Mouse (Mus musculus): ENCODE results near the gene Tollip. TPM values are rescaled to one million over a fixed set of nuclear protein-coding genes. Genes with fewer than 3 reads are reported as not detected.
A peak's percentile ranks its signal among the peaks of the same experiment; 100 is the strongest.

The Tollip gene
- polyA plus RNA-seq, 1 experiment from 2014 or later, result 43.0 TPM

GRCm38 (mm10) chr7:141951821-141952220, 33.5 kb upstream of the Tollip start:
- ATAC-seq (ENCODE audit: insufficient read depth, low FRiP score, low read depth), result no peak

GRCm38 (mm10) chr7:141950104-141951013, 32.1 kb upstream of the Tollip start:
- H3K27ac ChIP-seq, result 0 out of 2 replicates have a peak overlapping the region, but pooled peaks have one; percentile 21
- peak overlapping the region; percentile 96 for H3K4me2 ChIP-seq
- peak overlapping the region; percentile 52 for H3K4me3 ChIP-seq (replicated peaks)
- ATAC-seq (ENCODE audit: insufficient read depth, low FRiP score, low read depth), result peak; percentile 25; the same call in 1 of the 2 replicates
- H3K27me3 ChIP-seq (replicated peaks), result peaks cover 65% of the 10 kb centered on the region
- WGBS, result 1% methylated on average over 61 of the region's 84 CpGs
- peaks cover 12% of the 10 kb centered on the region for H3K4me1 ChIP-seq
- no peaks in the 10 kb centered on the region for H3K36me3 ChIP-seq
- H3K9ac ChIP-seq, result no peak overlapping the region; the same call in 1 of the 2 replicates
- no peaks in the 10 kb centered on the region for H3K9me3 ChIP-seq

More at GRCm38 (mm10) chr7:141951821-141952220, 33.5 kb upstream of the Tollip start:
- H3K27ac ChIP-seq, result no peak overlapping the region
- 91% methylated on average over 4 of the region's 4 CpGs for WGBS
- H3K4me1 ChIP-seq, result peaks cover 12% of the 10 kb centered on the region
- H3K27me3 ChIP-seq (replicated peaks), result peaks cover 61% of the 10 kb centered on the region
- H3K9me3 ChIP-seq, result no peaks in the 10 kb centered on the region
- no peak overlapping the region for H3K4me2 ChIP-seq
- no peak overlapping the region for H3K9ac ChIP-seq
- no peaks in the 10 kb centered on the region for H3K36me3 ChIP-seq
- H3K4me3 ChIP-seq (replicated peaks), result no peak overlapping the region

- peak overlapping the region; percentile 96 for H3K4me2 ChIP-seq
- H3K27ac ChIP-seq, result no peak overlapping the region
- 0% methylated on average over 39 of the region's 54 CpGs for WGBS
- peaks cover 12% of the 10 kb centered on the region for H3K4me1 ChIP-seq
- no peaks in the 10 kb centered on the region for H3K36me3 ChIP-seq
- peaks cover 65% of the 10 kb centered on the region for H3K27me3 ChIP-seq (replicated peaks)
- no peak overlapping the region; the same call in 1 of the 2 replicates for H3K9ac ChIP-seq
- ATAC-seq (ENCODE audit: insufficient read depth, low FRiP score, low read depth), result peak; percentile 21; the same call in 1 of the 2 replicates
- H3K9me3 ChIP-seq, result no peaks in the 10 kb centered on the region
- H3K4me3 ChIP-seq (replicated peaks), result peak overlapping the region; percentile 52
Measured at GRCm38 (mm10) chr7:141949799-141950103, 31.4 kb upstream of the Tollip start.

- Histone ChIP-seq H3K27ac (0 out of 2 replicates have a peak within 1 kb of the TSS, but pooled peaks have one; percentile 21), H3K27me3 (replicated peaks) (peaks cover 65% of the 10 kb centered on the region)
Measured at GRCm38 (mm10) chr7:141948906-141949798, 30.8 kb upstream of the Tollip start, which contains the start of gene Brsk2. TSS of gene Brsk2 (plus strand) at chr7:141949751.

GRCm38 (mm10) chr7:141948045-141948444, 29.7 kb upstream of the Tollip start:
- peaks cover 58% of the 10 kb centered on the region for H3K27me3 ChIP-seq (replicated peaks)
- WGBS, result 71% methylated on average over 1 of the region's 1 CpGs
- H3K27ac ChIP-seq, result no peak overlapping the region
- no peaks in the 10 kb centered on the region for H3K36me3 ChIP-seq
- ATAC-seq (ENCODE audit: insufficient read depth, low FRiP score, low read depth), result no peak
- H3K9me3 ChIP-seq, result no peaks in the 10 kb centered on the region
- peaks cover 12% of the 10 kb centered on the region for H3K4me1 ChIP-seq
- H3K4me2 ChIP-seq, result no peak overlapping the region
- no peak overlapping the region for H3K9ac ChIP-seq
- H3K4me3 ChIP-seq (replicated peaks), result no peak overlapping the region

More at GRCm38 (mm10) chr7:141948906-141949798, 30.8 kb upstream of the Tollip start, which contains the start of gene Brsk2:
- Histone ChIP-seq H3K9me3 (no peaks in the 10 kb centered on the region), H3K9ac (no peak within 1 kb of the TSS; the same call in 1 of the 2 replicates), H3K4me2 (peak within 1 kb of the TSS; percentile 96), H3K36me3 (no peaks in the 10 kb centered on the region), H3K4me3 (replicated peaks) (peak within 1 kb of the TSS; percentile 52), H3K4me1 (peaks cover 12% of the 10 kb centered on the region)
- ATAC-seq (ENCODE audit: insufficient read depth, low FRiP score, low read depth), result peak; percentile 94
- 2% methylated on average over 50 of the region's 55 CpGs for WGBS

GRCm38 (mm10) chr7:141947512-141947911, 29.2 kb upstream of the Tollip start:
- Histone ChIP-seq H3K4me2 (no peak overlapping the region), H3K9ac (no peak overlapping the region), H3K27ac (no peak overlapping the region), H3K27me3 (replicated peaks) (peaks cover 54% of the 10 kb centered on the region), H3K4me1 (peaks cover 12% of the 10 kb centered on the region), H3K4me3 (replicated peaks) (no peak overlapping the region), H3K36me3 (no peaks in the 10 kb centered on the region), H3K9me3 (no peaks in the 10 kb centered on the region)
- ATAC-seq (ENCODE audit: insufficient read depth, low FRiP score, low read depth), result no peak

- H3K9ac ChIP-seq, result no peak overlapping the region
- H3K4me2 ChIP-seq, result no peak overlapping the region
- H3K4me3 ChIP-seq (replicated peaks), result no peak overlapping the region
- peaks cover 12% of the 10 kb centered on the region for H3K4me1 ChIP-seq
- no peaks in the 10 kb centered on the region for H3K36me3 ChIP-seq
- ATAC-seq (ENCODE audit: insufficient read depth, low FRiP score, low read depth), result no peak
- H3K27me3 ChIP-seq (replicated peaks), result peaks cover 38% of the 10 kb centered on the region
- no peaks in the 10 kb centered on the region for H3K9me3 ChIP-seq
- 26% methylated on average over 7 of the region's 7 CpGs for WGBS
- H3K27ac ChIP-seq, result no peak overlapping the region
Measured at GRCm38 (mm10) chr7:141945927-141946326, 27.6 kb upstream of the Tollip start.

- ATAC-seq (ENCODE audit: insufficient read depth, low FRiP score, low read depth), result no peak
- no peak overlapping the region for H3K4me3 ChIP-seq (replicated peaks)
- WGBS, result 65% methylated on average over 5 of the region's 5 CpGs
Measured at GRCm38 (mm10) chr7:141943444-141943843, 25.1 kb upstream of the Tollip start.

GRCm38 (mm10) chr7:141934951-141935350, 16.6 kb upstream of the Tollip start:
- Histone ChIP-seq H3K27ac (no peak overlapping the region), H3K4me1 (no peaks in the 10 kb centered on the region), H3K36me3 (no peaks in the 10 kb centered on the region), H3K27me3 (replicated peaks) (no peaks in the 10 kb centered on the region), H3K9me3 (no peaks in the 10 kb centered on the region), H3K4me2 (no peak overlapping the region), H3K4me3 (replicated peaks) (no peak overlapping the region), H3K9ac (no peak overlapping the region)
- 89% methylated on average over 6 of the region's 6 CpGs for WGBS
- no peak for ATAC-seq (ENCODE audit: insufficient read depth, low FRiP score, low read depth)

More at GRCm38 (mm10) chr7:141943444-141943843, 25.1 kb upstream of the Tollip start:
- H3K36me3 ChIP-seq, result no peaks in the 10 kb centered on the region
- no peak overlapping the region for H3K9ac ChIP-seq
- H3K4me1 ChIP-seq, result no peaks in the 10 kb centered on the region
- no peak overlapping the region for H3K27ac ChIP-seq
- H3K27me3 ChIP-seq (replicated peaks), result peaks cover 16% of the 10 kb centered on the region
- no peaks in the 10 kb centered on the region for H3K9me3 ChIP-seq
- H3K4me2 ChIP-seq, result no peak overlapping the region

GRCm38 (mm10) chr7:141934128-141934898, 16.0 kb upstream of the Tollip start:
- no peak overlapping the region for H3K27ac ChIP-seq
- H3K9ac ChIP-seq, result no peak overlapping the region
- 54% methylated on average over 7 of the region's 7 CpGs for WGBS
- H3K9me3 ChIP-seq, result no peaks in the 10 kb centered on the region
- no peaks in the 10 kb centered on the region for H3K27me3 ChIP-seq (replicated peaks)
- H3K4me3 ChIP-seq (replicated peaks), result no peak overlapping the region
- no peak overlapping the region for H3K4me2 ChIP-seq
- no peaks in the 10 kb centered on the region for H3K4me1 ChIP-seq
- no peaks in the 10 kb centered on the region for H3K36me3 ChIP-seq
- peak; percentile 63; the same call in 1 of the 2 replicates for ATAC-seq (ENCODE audit: insufficient read depth, low FRiP score, low read depth)

- Histone ChIP-seq H3K27me3 (replicated peaks) (no peaks in the 10 kb centered on the region), H3K9me3 (no peaks in the 10 kb centered on the region), H3K9ac (no peak overlapping the region), H3K4me3 (replicated peaks) (no peak overlapping the region), H3K4me2 (no peak overlapping the region), H3K4me1 (no peaks in the 10 kb centered on the region), H3K36me3 (no peaks in the 10 kb centered on the region), H3K27ac (no peak overlapping the region)
- no peak for ATAC-seq (ENCODE audit: insufficient read depth, low FRiP score, low read depth)
- WGBS, result 74% methylated on average over 10 of the region's 10 CpGs
Measured at GRCm38 (mm10) chr7:141928642-141929041, 10.3 kb upstream of the Tollip start.
